Mouse (Mus musculus): ENCODE measurements around the gene Ccl26.

The Ccl26 gene

DNA sequence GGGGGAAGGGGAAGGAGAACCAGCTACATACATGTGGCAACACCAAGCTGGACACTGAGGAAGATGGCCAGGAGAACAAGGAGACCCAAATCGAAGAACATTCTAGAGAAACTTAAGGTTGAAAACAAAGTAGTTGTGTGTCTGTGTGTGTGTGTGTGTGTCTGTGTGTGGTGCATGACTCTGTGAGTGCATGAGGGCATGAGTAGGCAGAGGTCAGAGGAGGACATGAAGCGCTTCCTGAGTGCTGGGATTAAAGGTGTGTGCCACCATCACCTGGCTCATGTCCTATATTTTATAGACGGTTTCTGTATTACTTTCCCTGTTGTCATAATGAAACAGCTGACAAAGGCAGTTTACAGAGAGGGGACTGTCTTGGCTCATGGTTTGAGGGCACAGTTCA is at the start of gene Ccl26:
Gene Ccl26 (minus strand): TSS at position 101 of the 400 bp plus-strand sequence.
- no peak for TF ChIP-seq GATA4 (IDR thresholded peaks at IDR 0.05; ENCODE audit: insufficient replicate concordance, low read length)

DNA sequence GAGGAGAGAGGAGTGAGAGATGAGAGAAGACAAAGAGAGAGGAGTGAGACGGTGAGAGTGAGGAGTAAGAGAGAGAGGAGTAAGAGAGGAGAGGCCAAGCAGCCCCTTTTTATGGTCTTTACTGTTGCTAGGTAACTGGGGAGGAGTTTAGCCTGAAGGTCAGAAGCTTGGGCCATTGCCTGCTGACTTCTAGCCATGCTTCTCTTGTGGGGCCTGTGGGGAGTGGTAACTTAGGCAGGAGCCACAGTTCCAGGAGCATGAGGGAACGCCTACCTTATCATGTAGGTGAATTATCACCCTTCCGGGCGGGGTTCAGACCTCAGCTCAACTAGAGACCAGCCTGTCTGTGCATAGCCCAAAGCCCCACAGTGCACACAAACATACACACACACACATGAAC is 46.4 kb upstream of the Ccl26 start:
- TF ChIP-seq GATA4 (IDR thresholded peaks at IDR 0.05; ENCODE audit: insufficient replicate concordance, low read length), result no peak

DNA sequence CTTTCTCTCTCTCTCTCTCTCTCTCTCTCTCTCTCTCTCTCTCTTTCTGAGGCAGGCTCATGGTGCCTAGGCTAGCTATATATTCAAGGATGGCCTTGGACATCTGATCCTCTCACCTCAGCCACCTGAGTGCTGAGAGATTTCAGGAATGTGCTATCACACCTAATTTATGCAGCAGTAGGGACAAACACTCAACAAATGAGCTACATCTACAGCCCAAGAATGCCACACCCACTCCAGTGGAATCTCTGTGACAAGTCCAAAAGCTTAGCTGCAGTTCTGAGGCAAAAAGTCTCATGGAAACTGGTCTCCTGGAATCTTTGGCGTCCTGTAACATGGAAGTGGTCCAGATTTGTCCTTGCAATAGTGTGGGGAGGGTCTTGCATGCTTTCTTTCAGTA is 44.2 kb upstream of the Ccl26 start:
- no peak for TF ChIP-seq GATA4 (IDR thresholded peaks at IDR 0.05; ENCODE audit: insufficient replicate concordance, low read length)

DNA sequence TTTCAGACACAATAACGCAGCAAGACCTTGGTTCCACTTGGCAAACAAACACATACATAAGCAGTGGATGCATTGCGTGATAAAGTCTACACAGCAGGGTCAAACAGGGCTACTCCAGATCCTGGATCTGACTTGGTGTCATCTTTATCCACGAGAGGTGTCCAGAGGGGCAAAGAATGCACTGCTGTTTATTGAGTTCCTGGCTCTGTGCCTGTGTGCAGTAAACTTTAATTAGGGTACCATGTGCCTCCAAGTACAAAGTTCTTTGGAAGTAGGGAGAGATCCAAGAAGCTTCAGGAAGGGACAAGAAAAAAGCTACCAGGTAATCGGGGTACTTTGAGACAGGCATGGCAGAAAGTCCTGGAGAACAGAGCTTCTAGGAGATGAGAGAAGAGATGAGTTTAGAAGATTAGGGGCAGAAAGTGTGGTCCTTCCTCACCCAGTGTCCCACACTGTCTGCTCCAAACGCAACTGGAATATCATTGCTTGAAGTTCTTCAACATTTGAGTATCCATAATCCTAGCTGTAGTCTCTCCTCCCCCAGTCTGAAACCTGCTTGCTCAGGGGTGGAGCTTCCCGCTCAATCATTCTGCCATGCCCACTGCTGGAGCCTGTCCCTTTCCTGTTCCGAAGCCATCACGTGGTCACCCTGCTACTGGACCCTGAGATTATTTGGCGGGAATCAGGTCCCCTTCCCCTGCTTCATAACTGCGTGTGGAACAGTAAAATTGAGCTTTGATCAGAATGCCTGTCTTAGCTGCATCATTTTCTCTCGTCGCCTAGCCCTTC is 26.8 kb upstream of the Ccl26 start:
- no peak for TF ChIP-seq GATA4 (IDR thresholded peaks at IDR 0.05; ENCODE audit: insufficient replicate concordance, low read length)

DNA sequence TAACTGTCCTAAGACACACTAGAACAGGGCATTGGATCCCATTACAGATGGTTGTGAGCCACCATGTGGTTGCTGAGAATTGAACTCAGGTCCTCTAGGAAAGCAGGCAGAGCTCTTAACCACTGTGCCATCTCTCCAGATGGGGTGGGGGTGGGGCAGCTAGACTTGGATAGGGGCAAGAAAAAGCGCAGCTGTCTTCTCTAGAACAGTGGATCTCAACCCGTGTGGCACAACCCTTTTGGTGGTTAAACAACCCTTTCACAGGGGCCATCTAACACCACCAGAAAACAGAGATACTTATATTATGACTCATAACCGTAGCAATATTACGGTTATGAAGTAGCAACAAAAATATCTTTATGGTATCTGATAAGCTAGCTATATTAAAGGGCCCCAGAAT is 24.4 kb upstream of the Ccl26 start:
- no peak for TF ChIP-seq GATA4 (IDR thresholded peaks at IDR 0.05; ENCODE audit: insufficient replicate concordance, low read length)

DNA sequence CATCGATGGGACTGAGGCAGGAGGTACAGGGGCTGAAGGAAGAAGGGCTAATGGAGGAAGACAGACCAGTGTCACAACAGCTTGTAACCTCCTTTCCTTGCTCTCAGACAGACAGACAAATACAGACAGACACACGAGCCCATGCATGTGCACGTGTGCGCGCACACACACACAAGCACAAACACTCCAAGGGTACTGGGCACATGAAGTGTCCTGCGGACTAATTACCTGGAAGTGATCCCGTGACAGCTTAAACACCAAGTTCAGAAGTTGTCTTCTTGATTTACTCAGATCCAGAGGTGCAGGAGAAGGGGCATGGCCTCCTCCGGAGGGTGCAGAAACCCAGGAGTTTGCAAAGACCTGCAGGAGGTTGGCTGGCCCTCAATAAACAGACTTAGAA is 22.3 kb upstream of the Ccl26 start:
- no peak for TF ChIP-seq GATA4 (IDR thresholded peaks at IDR 0.05; ENCODE audit: insufficient replicate concordance, low read length)

DNA sequence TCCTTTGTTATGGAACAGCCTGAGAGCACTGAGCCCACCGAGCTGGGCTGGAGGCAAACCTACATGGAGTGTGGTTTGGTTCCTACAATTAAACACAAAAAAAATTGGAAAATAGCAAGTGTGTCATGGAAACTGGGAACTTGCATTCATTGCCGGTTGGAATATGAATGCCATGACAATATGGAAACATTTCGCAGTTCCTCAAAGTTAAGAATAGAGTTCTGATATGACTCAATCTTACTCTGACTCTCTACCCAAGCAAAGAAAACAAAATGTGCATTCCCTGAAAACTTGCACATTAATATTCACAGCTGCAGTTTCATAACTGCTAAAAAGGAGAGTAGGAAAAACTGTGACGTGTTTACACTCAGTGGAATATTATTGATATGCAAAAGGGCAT is 19.0 kb upstream of the Ccl26 start:
- TF ChIP-seq GATA4 (IDR thresholded peaks at IDR 0.05; ENCODE audit: insufficient replicate concordance, low read length), result no peak

DNA sequence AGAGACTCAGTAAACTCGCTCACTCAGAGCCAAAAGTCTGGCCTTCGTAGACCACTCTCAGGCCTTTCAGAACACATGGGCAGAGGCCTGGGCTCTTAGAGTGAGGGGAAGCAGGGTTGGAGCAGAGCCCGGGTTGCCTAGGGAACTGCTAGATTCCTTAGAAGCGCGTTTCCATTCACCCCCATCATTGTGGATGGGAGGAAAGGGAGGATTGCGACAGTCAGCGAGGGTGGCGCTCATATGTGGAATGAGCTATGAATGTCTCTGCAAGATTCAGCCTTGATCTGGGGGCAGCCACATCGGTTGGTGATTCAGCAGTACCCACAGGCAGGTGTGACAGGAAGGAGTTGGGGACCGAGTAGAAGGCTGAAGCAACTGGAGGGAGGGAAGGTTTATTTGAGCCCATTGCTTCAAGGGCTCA is 16.0 kb upstream of the Ccl26 start:
- TF ChIP-seq GATA4 (IDR thresholded peaks at IDR 0.05; ENCODE audit: insufficient replicate concordance, low read length), result no peak

DNA sequence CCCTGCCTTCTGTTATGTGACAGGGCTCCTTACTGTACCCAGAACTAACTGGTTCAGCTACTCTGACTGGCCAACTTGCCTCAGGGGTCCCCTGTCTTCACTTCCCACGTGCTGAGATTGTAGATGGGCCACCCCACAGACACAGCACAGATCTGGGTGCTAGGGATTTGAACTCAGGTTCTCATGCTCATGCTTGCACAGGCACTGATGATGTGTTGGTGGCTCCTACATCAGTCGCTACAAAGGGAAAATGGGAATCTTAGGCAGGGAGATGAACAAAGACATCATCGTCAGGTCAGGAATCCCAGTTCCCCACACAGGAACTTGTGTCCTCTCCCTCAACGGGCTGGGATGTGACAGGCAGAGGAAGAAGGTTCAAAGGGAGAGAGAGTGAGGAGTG is 12.7 kb upstream of the Ccl26 start:
- no peak for TF ChIP-seq GATA4 (IDR thresholded peaks at IDR 0.05; ENCODE audit: insufficient replicate concordance, low read length)

DNA sequence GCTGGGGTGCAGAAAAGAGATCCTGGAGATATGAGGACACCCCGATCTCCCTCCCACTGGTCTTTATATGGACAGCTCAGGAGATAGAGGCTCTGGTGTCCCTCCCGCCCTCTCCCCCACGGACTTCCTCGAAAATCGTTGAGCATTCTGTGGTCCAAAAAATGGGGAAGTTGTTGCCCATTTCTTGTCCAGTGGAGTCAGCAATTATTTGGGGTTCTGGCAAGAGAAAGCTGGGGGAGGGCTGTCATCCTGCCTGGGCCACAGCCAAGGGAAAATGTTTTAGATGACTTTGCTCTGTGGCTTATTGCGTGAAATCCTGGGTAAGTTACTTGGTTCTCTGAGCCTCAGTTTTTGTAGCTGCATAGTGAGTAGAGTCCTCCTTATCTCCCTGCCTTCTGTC is 9.6 kb upstream of the Ccl26 start, which contains the start of gene Ccl24:
Gene Ccl24 (minus strand): TSS at position 44 of the 400 bp plus-strand sequence.
- TF ChIP-seq GATA4 (IDR thresholded peaks at IDR 0.05; ENCODE audit: insufficient replicate concordance, low read length), result no peak

DNA sequence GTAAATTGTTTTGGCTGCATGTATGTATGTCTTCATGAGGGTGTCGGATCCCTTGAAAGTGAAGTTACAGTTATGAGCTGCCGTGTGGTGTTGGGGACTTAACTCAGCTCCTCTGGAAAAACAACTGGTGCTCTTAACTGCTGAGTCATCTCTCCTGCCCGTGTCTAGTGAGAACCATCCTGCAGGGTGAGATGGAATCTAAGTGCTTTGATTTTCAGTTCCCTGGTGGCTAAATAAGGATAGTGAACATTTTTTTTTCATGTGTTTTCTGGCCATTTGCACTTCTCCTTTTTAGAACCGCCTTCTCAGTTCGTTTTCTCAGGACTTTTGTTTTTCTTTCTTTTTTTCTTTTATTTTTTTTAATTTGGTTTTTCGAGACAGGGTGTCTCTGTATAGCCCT is 5.3 kb upstream of the Ccl26 start:
- no peak for TF ChIP-seq GATA4 (IDR thresholded peaks at IDR 0.05; ENCODE audit: insufficient replicate concordance, low read length)

DNA sequence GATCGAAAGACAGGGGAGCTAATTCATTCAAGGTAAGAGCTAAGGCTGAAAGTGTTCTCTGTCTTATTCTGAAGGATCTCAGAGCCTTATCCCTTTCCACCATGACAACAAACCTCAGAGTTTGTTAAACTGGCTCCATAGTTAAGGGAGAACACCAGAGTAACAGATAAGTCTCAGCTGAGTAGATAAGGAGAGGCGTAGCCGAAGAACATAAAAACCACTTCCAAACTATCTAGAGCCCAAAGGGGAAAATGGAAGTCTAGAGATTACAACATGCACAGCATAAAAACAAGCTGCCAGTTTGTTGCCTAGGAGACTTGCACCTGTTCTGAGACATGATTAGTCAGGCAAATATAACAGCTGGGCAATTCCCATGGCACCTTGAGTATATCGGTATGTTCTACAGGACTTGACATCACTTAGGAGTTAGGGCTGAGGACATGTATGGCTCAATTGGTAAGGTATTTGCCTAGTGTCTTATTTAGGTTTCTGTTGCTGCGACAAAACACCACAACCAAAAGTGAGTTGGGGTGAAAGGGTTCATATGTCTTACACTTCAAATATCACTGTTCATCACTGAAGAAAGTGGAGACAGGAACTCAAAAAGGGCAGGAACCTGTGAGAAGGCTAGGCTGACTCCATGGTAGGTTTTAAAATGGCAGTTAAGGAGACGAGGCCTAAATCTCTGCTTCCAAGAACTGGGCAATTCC is 4.3 kb upstream of the Ccl26 start:
- TF ChIP-seq GATA4 (IDR thresholded peaks at IDR 0.05; ENCODE audit: insufficient replicate concordance, low read length), result no peak

DNA sequence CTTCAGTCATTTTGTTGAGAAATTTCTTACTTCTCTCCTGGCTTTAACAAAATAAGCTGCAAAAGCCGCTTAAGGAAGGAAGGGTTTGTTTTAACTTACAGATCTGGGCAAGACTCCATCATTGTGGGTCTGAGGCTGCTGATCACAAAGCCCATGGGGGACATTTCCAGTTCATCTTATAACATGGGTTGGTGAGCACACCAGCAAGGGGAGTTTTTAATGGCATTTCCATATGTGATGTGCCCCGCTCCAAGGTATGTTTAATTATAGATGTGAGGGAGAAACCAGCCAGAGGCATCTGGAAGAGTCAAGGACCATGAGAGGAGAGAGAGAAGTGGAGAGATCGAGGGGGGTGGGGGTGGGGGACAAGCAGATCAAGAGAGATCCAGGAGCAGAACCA is 5.7 kb downstream of the Ccl26 start:
- no peak for TF ChIP-seq GATA4 (IDR thresholded peaks at IDR 0.05; ENCODE audit: insufficient replicate concordance, low read length)

DNA sequence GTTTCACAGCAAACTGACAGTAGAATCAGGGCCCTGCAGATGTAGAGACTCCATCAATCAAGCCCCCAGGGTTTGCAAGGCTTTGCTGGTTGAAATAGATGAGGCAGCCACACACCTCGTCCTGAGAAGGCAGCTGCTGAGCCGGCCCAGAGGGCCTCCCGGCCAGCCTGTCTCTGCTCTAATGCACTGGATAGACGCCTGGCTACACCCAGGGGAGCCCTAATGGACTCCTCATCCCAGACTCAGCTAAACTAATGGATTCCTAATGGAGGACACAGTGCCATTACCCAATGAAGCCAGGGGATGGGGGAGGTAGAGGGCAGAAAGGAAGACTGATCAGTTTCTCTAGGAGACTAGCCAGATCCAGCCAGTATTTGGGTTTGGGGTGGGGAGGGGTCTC is 6.3 kb downstream of the Ccl26 start:
- no peak for TF ChIP-seq GATA4 (IDR thresholded peaks at IDR 0.05; ENCODE audit: insufficient replicate concordance, low read length)

DNA sequence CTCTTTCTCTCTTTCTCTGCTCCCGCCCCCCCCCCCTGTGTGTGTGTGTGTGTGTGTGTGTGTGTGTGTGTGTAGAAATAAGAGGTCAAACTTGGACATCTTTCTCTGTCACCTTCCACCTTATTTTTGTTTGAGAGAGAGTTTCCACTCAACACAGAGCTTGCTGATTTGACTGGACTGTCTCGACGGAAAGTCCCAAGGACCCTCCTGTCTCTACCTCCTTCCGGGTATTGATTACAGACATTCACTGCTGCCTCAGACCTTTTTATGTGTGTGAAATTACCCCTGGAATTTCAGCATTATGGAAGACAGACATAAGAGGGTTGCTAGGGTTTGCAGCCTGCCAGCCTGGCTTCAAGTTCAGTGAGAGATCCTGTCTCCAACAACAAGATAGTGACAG is 7.1 kb downstream of the Ccl26 start:
- no peak for TF ChIP-seq GATA4 (IDR thresholded peaks at IDR 0.05; ENCODE audit: insufficient replicate concordance, low read length)

DNA sequence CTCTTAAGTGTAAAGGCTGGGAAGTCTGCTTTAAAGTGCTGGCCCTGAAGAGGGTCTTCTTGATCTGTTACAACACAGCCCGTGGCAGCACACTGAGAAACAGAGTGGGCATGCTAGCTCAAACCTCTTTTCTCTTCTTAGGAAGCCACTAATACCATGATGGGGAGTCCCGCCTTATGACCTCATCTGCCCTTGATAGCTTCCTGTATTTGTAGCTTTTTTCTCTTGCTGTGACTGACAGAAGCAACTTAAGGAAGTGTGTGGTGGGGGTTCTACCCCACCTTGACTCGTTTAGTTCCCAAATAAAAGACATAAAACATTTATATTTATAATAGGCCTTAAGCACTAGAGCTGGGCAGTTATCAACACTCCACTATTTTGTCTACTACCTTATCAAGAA is 11.8 kb downstream of the Ccl26 start:
- no peak for TF ChIP-seq GATA4 (IDR thresholded peaks at IDR 0.05; ENCODE audit: insufficient replicate concordance, low read length)
